Mouse (Mus musculus) hindbrain, embryonic 16.5 days (tissue): ENCODE measurements at regions not wholly inside any gene's neighbourhood (a gene's known extent, or its start where the extent isn't known, plus 50 kb on each side); places are given as distances from the start of the nearest gene placed in this dataset.

Experiments
- ATAC-seq: fragments of 200-750 bp; cut with Nextera tagmentation; 2 replicates; pipeline ENCODE4 v1.8.0; 2017; ENCODE audit warnings: moderate TSS enrichment, moderate library complexity
- H3K27ac ChIP-seq: fragments of 300-500 bp; sonication (generic); 2 replicates; pipeline ENCODE4 v1.5.1; 2014; ENCODE audit warnings: low read depth, mild to moderate bottlenecking, control low read depth, low read length, moderate library complexity
- H3K27me3 ChIP-seq: fragments of 300-500 bp; sonication (generic); replicated peaks from 2 replicates; pipeline ENCODE4 v1.6.1; 2014; ENCODE audit warnings: low read length; ENCODE audit not compliant: control insufficient read depth, insufficient read depth
- H3K36me3 ChIP-seq: fragments of 300-500 bp; sonication (generic); 2 replicates; pipeline ENCODE4 v1.6.1; 2014; ENCODE audit warnings: mild to moderate bottlenecking, low read length, moderate library complexity, mixed read lengths; ENCODE audit not compliant: control insufficient read depth, insufficient read depth
- H3K4me1 ChIP-seq: fragments of 300-500 bp; sonication (generic); 2 replicates; pipeline ENCODE4 v1.6.1; 2014; ENCODE audit warnings: low read depth, low read length; ENCODE audit not compliant: control insufficient read depth, insufficient read depth
- H3K4me2 ChIP-seq: fragments of 300-500 bp; sonication (generic); 2 replicates; pipeline ENCODE4 v1.6.1; 2014; ENCODE audit warnings: mild to moderate bottlenecking, low read length, control low read depth, moderate library complexity
- H3K4me3 ChIP-seq: fragments of 300-500 bp; sonication (generic); 2 replicates; pipeline ENCODE4 v1.5.1; 2014; ENCODE audit warnings: mild to moderate bottlenecking, low read length, control low read depth, moderate library complexity
- H3K9ac ChIP-seq: fragments of 300-500 bp; sonication (generic); 2 replicates; pipeline ENCODE4 v1.6.1; 2014; ENCODE audit warnings: low read depth, mild to moderate bottlenecking, control low read depth, low read length, moderate library complexity
- H3K9me3 ChIP-seq: fragments of 300-500 bp; sonication (generic); 2 replicates; pipeline ENCODE4 v1.6.1; 2014; ENCODE audit warnings: mild to moderate bottlenecking, low read length, moderate library complexity; ENCODE audit not compliant: control insufficient read depth
- WGBS: fragments of 180-500 bp; shearing (Covaris S2); extraction: QIAGEN DNeasy Blood & Tissue Kit; methylation state at CpG from one replicate; pipeline ENCODE4 v1.1.7; 2014; 5-methylcytosine and 5-hydroxymethylcytosine counted together

DNA sequence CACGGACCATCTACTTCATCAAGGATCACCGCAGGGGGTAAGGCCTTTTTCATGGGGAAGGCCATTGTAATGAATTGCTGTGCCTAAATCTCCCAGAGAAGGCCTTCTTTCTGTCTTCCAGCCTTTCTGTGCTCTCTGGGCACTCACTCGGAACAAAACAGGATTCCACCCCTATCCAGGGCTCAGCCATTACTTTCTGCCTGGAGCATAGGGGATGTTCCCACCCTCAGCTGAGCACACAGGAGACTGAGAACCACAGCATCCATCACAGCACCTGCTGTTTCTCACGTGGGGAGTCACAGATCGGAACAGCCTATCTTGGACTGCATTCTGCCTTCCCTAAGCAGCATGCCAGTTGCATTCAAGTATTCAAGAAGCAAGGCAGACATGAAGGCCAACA lies 4071.8 kb upstream of the Gm7489 start:
- H3K27ac ChIP-seq: no peak overlapping the region
- no peaks in the 10 kb centered on the region for H3K36me3 ChIP-seq
- no peak overlapping the region for H3K4me2 ChIP-seq
- no peak overlapping the region for H3K9ac ChIP-seq
- no peaks in the 10 kb centered on the region for H3K4me1 ChIP-seq
- no peaks in the 10 kb centered on the region for H3K27me3 ChIP-seq
- WGBS: 53% methylated on average over 5 of the region's 5 CpGs
- H3K4me3 ChIP-seq: no peak overlapping the region
- H3K9me3 ChIP-seq: no peaks in the 10 kb centered on the region
- ATAC-seq: no peak

DNA sequence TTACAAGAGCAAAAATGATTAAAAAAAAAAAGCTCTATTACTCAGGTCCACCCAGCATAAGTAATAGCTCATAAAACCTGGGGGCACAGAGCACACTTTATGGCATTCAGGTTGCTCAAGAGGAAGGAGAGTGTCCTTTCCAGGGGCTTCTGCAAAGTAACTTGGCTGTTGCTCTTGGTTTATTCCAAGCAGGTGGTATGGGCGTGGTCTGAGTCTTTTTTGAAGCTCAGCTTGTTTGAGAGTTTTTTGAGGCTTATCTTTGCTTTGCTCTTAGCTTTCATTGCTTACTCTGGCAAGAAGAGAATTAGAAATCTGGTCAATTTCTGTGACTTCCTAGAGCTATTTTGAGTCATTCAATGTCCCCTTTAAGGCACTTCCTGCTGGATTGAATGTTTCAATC lies 4024.4 kb upstream of the Gm7489 start:
- Histone ChIP-seq H3K4me1 (no peaks in the 10 kb centered on the region), H3K27ac (no peak overlapping the region), H3K27me3 (no peaks in the 10 kb centered on the region), H3K36me3 (no peaks in the 10 kb centered on the region), H3K9ac (no peak overlapping the region), H3K4me3 (no peak overlapping the region), H3K4me2 (no peak overlapping the region), H3K9me3 (no peaks in the 10 kb centered on the region)
- WGBS: 79% methylated on average over 1 of the region's 1 CpGs
- no peak for ATAC-seq

- Histone ChIP-seq H3K27me3 (no peaks in the 10 kb centered on the region), H3K4me3 (no peak overlapping the region), H3K36me3 (no peaks in the 10 kb centered on the region), H3K9ac (no peak overlapping the region), H3K4me2 (no peak overlapping the region), H3K27ac (no peak overlapping the region), H3K4me1 (no peaks in the 10 kb centered on the region), H3K9me3 (no peaks in the 10 kb centered on the region)
- ATAC-seq: 0 out of 2 replicates have a peak, but pooled peaks have one; percentile 40
- 49% methylated on average over 4 of the region's 4 CpGs for WGBS
Observed at GRCm38 (mm10) chr15:49874555-49874954, 4010.2 kb upstream of the Gm7489 start.

DNA sequence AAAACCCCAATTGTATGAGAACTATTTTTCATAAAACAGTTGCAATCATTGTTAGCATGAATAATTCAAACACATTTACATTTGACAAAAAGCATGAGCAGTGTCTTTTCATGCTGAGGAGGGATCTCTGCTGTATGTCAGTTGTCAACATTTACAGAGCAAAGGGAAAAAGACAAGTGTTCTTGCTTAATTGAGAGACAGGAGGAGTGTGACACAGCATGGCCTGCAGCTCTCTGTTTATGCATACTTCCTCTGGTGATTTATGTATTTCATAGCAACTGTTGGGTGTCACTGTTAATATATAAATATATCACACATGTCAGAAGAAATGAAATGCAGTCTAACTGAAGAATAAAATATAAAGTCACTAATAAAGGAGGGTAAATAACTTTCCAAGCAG lies 3998.8 kb upstream of the Gm7489 start:
- Histone ChIP-seq H3K27ac (no peak overlapping the region), H3K4me2 (no peak overlapping the region), H3K4me1 (no peaks in the 10 kb centered on the region), H3K4me3 (no peak overlapping the region), H3K9me3 (no peaks in the 10 kb centered on the region), H3K36me3 (no peaks in the 10 kb centered on the region), H3K9ac (no peak overlapping the region), H3K27me3 (no peaks in the 10 kb centered on the region)
- ATAC-seq: no peak

DNA sequence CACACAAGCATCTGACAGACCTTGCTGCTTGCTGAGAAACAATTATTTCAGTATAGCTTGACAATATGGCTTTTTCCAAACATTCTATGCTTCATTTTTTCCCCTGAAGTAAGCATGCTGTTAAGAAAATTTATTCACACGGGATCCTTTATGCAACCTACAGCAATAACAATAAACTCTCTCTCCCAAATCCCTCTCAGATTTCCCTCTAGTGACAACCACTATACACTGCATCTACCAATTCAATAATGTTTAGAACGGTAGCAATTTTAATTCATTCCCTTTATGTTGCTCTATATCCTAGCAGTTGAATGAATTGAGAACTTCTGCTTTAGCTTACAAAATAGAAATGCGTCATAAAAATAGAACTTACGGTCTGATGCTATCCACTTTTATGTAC lies 3988.7 kb upstream of the Gm7489 start:
- Histone ChIP-seq H3K4me1 (no peaks in the 10 kb centered on the region), H3K27ac (no peak overlapping the region), H3K9ac (no peak overlapping the region), H3K4me3 (no peak overlapping the region), H3K36me3 (no peaks in the 10 kb centered on the region), H3K4me2 (no peak overlapping the region), H3K27me3 (no peaks in the 10 kb centered on the region), H3K9me3 (no peaks in the 10 kb centered on the region)
- no peak for ATAC-seq
- WGBS: 73% methylated on average over 4 of the region's 4 CpGs

DNA sequence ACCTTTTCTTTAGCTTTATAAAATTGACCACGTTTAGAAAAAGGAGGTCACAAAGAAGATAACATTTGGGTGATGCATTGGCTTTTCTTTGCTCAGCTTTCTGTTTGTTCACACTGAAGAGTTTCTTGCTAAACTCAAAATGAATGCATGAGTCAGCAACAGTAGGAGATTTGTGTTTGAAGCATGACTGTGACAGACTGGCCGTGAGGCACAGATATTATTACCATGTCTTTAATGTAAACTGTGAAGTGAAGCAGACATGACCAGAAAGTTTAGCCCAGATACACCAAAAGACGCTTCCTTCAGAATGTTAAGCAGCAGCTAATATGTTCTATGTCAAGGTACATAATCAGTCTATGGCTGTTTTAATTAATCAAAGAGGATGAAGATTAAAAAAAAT lies 3985.9 kb upstream of the Gm7489 start:
- Histone ChIP-seq H3K9ac (no peak overlapping the region), H3K4me1 (no peaks in the 10 kb centered on the region), H3K4me3 (no peak overlapping the region), H3K27ac (no peak overlapping the region), H3K36me3 (no peaks in the 10 kb centered on the region), H3K4me2 (no peak overlapping the region), H3K9me3 (no peaks in the 10 kb centered on the region), H3K27me3 (no peaks in the 10 kb centered on the region)
- ATAC-seq: no peak
- WGBS: 74% methylated on average over 3 of the region's 3 CpGs

GRCm38 (mm10) chr15:49899782-49900181 lies 3984.9 kb upstream of the Gm7489 start:
- ATAC-seq: no peak
- no peak overlapping the region for H3K27ac ChIP-seq
- H3K36me3 ChIP-seq: no peaks in the 10 kb centered on the region
- H3K4me1 ChIP-seq: no peaks in the 10 kb centered on the region
- H3K4me2 ChIP-seq: no peak overlapping the region
- 90% methylated on average over 2 of the region's 2 CpGs for WGBS
- H3K4me3 ChIP-seq: no peak overlapping the region
- H3K9ac ChIP-seq: no peak overlapping the region
- no peaks in the 10 kb centered on the region for H3K9me3 ChIP-seq
- no peaks in the 10 kb centered on the region for H3K27me3 ChIP-seq
